Mouse (Mus musculus) cerebellum, adult (tissue): ENCODE data around the gene Laptm5.

ENCODE experiments used
- ATAC-seq: cut with Nextera tagmentation; 2 replicates; pipeline ENCODE4 v1.9.2; 2017; ENCODE audit warnings: mild to moderate bottlenecking, moderate library complexity, mixed read lengths; ENCODE audit not compliant: insufficient number of reproducible peaks, low FRiP score, low TSS enrichment

The Laptm5 gene

GRCm38 (mm10) chr4:130978981-130979380 lies 66.1 kb downstream of the Laptm5 start:
- ATAC-seq, result no peak

GRCm38 (mm10) chr4:130984416-130985182 lies 71.7 kb downstream of the Laptm5 start:
- no peak for ATAC-seq
